Mouse (Mus musculus) bone marrow, adult 2 months (tissue): ENCODE data around the gene Dr1.

Experiments used
- CTCF ChIP-seq: fragments of 200-500 bp; IDR thresholded peaks from 2 replicates; pipeline ENCODE4 v1.5.1; 2011; ENCODE audit warnings: low read length, control low read depth; ENCODE audit not compliant: control insufficient read depth, insufficient read depth
- POLR2A ChIP-seq: fragments of 200-500 bp; IDR thresholded peaks from 2 replicates; pipeline ENCODE4 v1.6.1; 2011; ENCODE audit warnings: low read depth, mild to moderate bottlenecking, control low read depth, low read length, borderline replicate concordance; ENCODE audit not compliant: control insufficient read depth

- no peak for TF ChIP-seq CTCF
- TF ChIP-seq POLR2A, result no peak
Measured at GRCm38 (mm10) chr5:108270415-108270814, 1.7 kb downstream of the Dr1 start.
